Mouse (Mus musculus) forebrain, postnatal 0 days (tissue): ENCODE data around the gene Carhsp1. TPM values are rescaled to one million over a fixed set of nuclear protein-coding genes. Genes with fewer than 3 reads are reported as not detected.
A peak's percentile ranks its signal among the peaks of the same experiment; 100 is the strongest.

Experiments
- ATAC-seq: fragments of 200-750 bp; cut with Nextera tagmentation; 2 replicates; pipeline ENCODE4 v1.8.0; 2017; ENCODE audit warnings: mild to moderate bottlenecking, moderate library complexity
- DNase-seq: peaks from one replicate; pipeline ENCODE4 v3.0.0-alpha.2; 2015
- H3K27ac ChIP-seq: fragments of 300-500 bp; sonication (generic); 2 replicates; pipeline ENCODE4 v1.5.1; 2014; ENCODE audit warnings: low read depth, mild to moderate bottlenecking, antibody characterized with exemption, low read length, moderate library complexity, mixed read lengths
- H3K27me3 ChIP-seq: fragments of 300-500 bp; sonication (generic); 2 replicates; pipeline ENCODE4 v1.6.1; 2014; ENCODE audit warnings: mild to moderate bottlenecking, low read length, mixed read lengths; ENCODE audit not compliant: insufficient read depth
- H3K36me3 ChIP-seq: fragments of 300-500 bp; sonication (generic); 2 replicates; pipeline ENCODE4 v1.6.1; 2014; ENCODE audit warnings: mild to moderate bottlenecking, moderate library complexity; ENCODE audit not compliant: insufficient read depth
- H3K4me1 ChIP-seq: fragments of 300-500 bp; sonication (generic); 2 replicates; pipeline ENCODE4 v1.6.1; 2014; ENCODE audit warnings: antibody characterized with exemption; ENCODE audit not compliant: insufficient read depth
- H3K4me2 ChIP-seq: fragments of 300-500 bp; sonication (generic); 2 replicates; pipeline ENCODE4 v1.6.1; 2014; ENCODE audit warnings: low read depth, mild to moderate bottlenecking, moderate library complexity
- H3K4me3 ChIP-seq: fragments of 300-500 bp; sonication (generic); 2 replicates; pipeline ENCODE4 v1.5.1; 2014; ENCODE audit warnings: low read depth, low read length, mixed read lengths
- H3K9ac ChIP-seq: fragments of 300-500 bp; sonication (generic); 2 replicates; pipeline ENCODE4 v1.6.1; 2014; ENCODE audit warnings: mild to moderate bottlenecking
- H3K9me3 ChIP-seq: fragments of 300-500 bp; sonication (generic); 2 replicates; pipeline ENCODE4 v1.6.1; 2016; ENCODE audit warnings: low read length
- CTCF ChIP-seq: sonication (generic); IDR thresholded peaks from 2 replicates; pipeline ENCODE4 v1.5.1; 2016; ENCODE audit warnings: antibody characterized with exemption, control low read depth, low read depth
- WGBS: fragments of 180-500 bp; shearing (Covaris S2); extraction: QIAGEN DNeasy Blood & Tissue Kit; methylation state at CpG from one replicate; pipeline ENCODE4 v1.1.7; 2014; 5-methylcytosine and 5-hydroxymethylcytosine counted together
- polyA plus RNA-seq: library from polyadenylated mRNA; unstranded; fragments of >200 nt; fragmentation: Nextera tagmentation; extraction: Ambion mirVana; gene quantifications from 2 replicates; pipeline ENCODE4 v1.2.1, GENCODE M21; 2015
- total RNA-seq: library from RNA; depleted of rRNA; stranded (reverse); fragments of >200 nt; gene quantifications from 2 replicates; pipeline ENCODE4 v1.2.3, GENCODE M21; 2014

Carhsp1 gene
- total and polyA plus RNA-seq, 2 experiments from 2014 or later = 142 to 144 TPM

- Histone ChIP-seq H3K4me1 (peaks cover 25% of the 10 kb centered on the region), H3K27ac (peak overlapping the region; percentile 31; the same call in 1 of the 2 replicates), H3K4me3 (peak overlapping the region; percentile 73), H3K4me2 (peak overlapping the region; percentile 79), H3K9ac (peak overlapping the region; percentile 76), H3K27me3 (no peaks in the 10 kb centered on the region), H3K36me3 (0 out of 2 replicates have a peak, but pooled peaks cover 6% of the 10 kb centered on the region), H3K9me3 (no peaks in the 10 kb centered on the region)
- ATAC-seq (no peak), DNase-seq (no peak)
- TF ChIP-seq CTCF = no peak
- 58% methylated on average over 5 of the region's 5 CpGs for WGBS
These were observed 2.5 kb downstream of the Carhsp1 start for GRCm38 (mm10) chr16:8669432-8669831.

GRCm38 (mm10) chr16:8668386-8668785, 3.6 kb downstream of the Carhsp1 start:
- H3K4me1 ChIP-seq = peaks cover 25% of the 10 kb centered on the region
- peaks cover 11% of the 10 kb centered on the region; the same call in 1 of the 2 replicates for H3K36me3 ChIP-seq
- H3K27ac ChIP-seq = no peak overlapping the region
- H3K9me3 ChIP-seq = no peaks in the 10 kb centered on the region
- no peak overlapping the region for H3K4me2 ChIP-seq
- WGBS = 75% methylated on average over 2 of the region's 2 CpGs
- DNase-seq = no peak
- H3K27me3 ChIP-seq = no peaks in the 10 kb centered on the region
- ATAC-seq = no peak
- no peak for TF ChIP-seq CTCF
- no peak overlapping the region for H3K4me3 ChIP-seq
- H3K9ac ChIP-seq = no peak overlapping the region

GRCm38 (mm10) chr16:8667814-8668213, 4.1 kb downstream of the Carhsp1 start:
- WGBS = 70% methylated on average over 4 of the region's 4 CpGs
- no peak overlapping the region for H3K4me2 ChIP-seq

GRCm38 (mm10) chr16:8667261-8667660, 4.7 kb downstream of the Carhsp1 start:
- Histone ChIP-seq H3K36me3 (peaks cover 18% of the 10 kb centered on the region), H3K9ac (peak overlapping the region; percentile 28; the same call in 1 of the 2 replicates), H3K27ac (no peak overlapping the region), H3K4me3 (no peak overlapping the region), H3K9me3 (no peaks in the 10 kb centered on the region), H3K4me2 (no peak overlapping the region), H3K27me3 (no peaks in the 10 kb centered on the region), H3K4me1 (peaks cover 22% of the 10 kb centered on the region)
- no peak for ATAC-seq
- no peak for DNase-seq
- no peak for TF ChIP-seq CTCF
- 85% methylated on average over 7 of the region's 7 CpGs for WGBS

More at GRCm38 (mm10) chr16:8667814-8668213, 4.1 kb downstream of the Carhsp1 start:
- H3K9me3 ChIP-seq = no peaks in the 10 kb centered on the region
- no peak for TF ChIP-seq CTCF
- H3K27ac ChIP-seq = no peak overlapping the region
- H3K36me3 ChIP-seq = peaks cover 14% of the 10 kb centered on the region
- DNase-seq = no peak
- H3K4me3 ChIP-seq = no peak overlapping the region
- 0 out of 2 replicates have a peak overlapping the region, but pooled peaks have one; percentile 28 for H3K9ac ChIP-seq
- ATAC-seq = no peak
- peaks cover 25% of the 10 kb centered on the region for H3K4me1 ChIP-seq
- no peaks in the 10 kb centered on the region for H3K27me3 ChIP-seq

- H3K36me3 ChIP-seq = peaks cover 25% of the 10 kb centered on the region
- DNase-seq = no peak
- H3K9ac ChIP-seq = no peak overlapping the region
- H3K4me2 ChIP-seq = no peak overlapping the region
- no peak for TF ChIP-seq CTCF
- H3K27ac ChIP-seq = no peak overlapping the region
- no peaks in the 10 kb centered on the region for H3K9me3 ChIP-seq
- no peaks in the 10 kb centered on the region for H3K27me3 ChIP-seq
- peaks cover 22% of the 10 kb centered on the region for H3K4me1 ChIP-seq
- WGBS = 65% methylated on average over 2 of the region's 2 CpGs
- no peak for ATAC-seq
- no peak overlapping the region for H3K4me3 ChIP-seq
These were observed 5.5 kb downstream of the Carhsp1 start for GRCm38 (mm10) chr16:8666452-8666851.

- H3K27ac ChIP-seq = no peak overlapping the region
- DNase-seq (no peak), ATAC-seq (no peak)
- no peak overlapping the region for H3K4me2 ChIP-seq
- no peak overlapping the region for H3K4me3 ChIP-seq
- peaks cover 32% of the 10 kb centered on the region for H3K36me3 ChIP-seq
- H3K9ac ChIP-seq = no peak overlapping the region
- no peaks in the 10 kb centered on the region for H3K27me3 ChIP-seq
- no peaks in the 10 kb centered on the region for H3K9me3 ChIP-seq
- WGBS = 87% methylated on average over 5 of the region's 5 CpGs
- H3K4me1 ChIP-seq = peaks cover 15% of the 10 kb centered on the region
- TF ChIP-seq CTCF = no peak
These were observed 6.6 kb downstream of the Carhsp1 start for GRCm38 (mm10) chr16:8665367-8665766.

GRCm38 (mm10) chr16:8663606-8664539, 8.1 kb downstream of the Carhsp1 start:
- H3K27ac ChIP-seq = no peak overlapping the region
- 0 out of 2 replicates have a peak, but pooled peaks cover 6% of the 10 kb centered on the region for H3K4me1 ChIP-seq
- 79% methylated on average over 24 of the region's 24 CpGs for WGBS
- H3K36me3 ChIP-seq = peaks cover 46% of the 10 kb centered on the region
- no peak overlapping the region for H3K4me2 ChIP-seq
- H3K27me3 ChIP-seq = no peaks in the 10 kb centered on the region
- H3K9ac ChIP-seq = no peak overlapping the region
- no peak overlapping the region for H3K4me3 ChIP-seq
- TF ChIP-seq CTCF = no peak
- H3K9me3 ChIP-seq = no peaks in the 10 kb centered on the region
- ATAC-seq (peak; percentile 50; the same call in 1 of the 2 replicates), DNase-seq (no peak)
